Mouse (Mus musculus): Measurements from ENCODE around the gene Dleu7. TPM values are rescaled to one million over a fixed set of nuclear protein-coding genes. Genes with fewer than 3 reads are reported as not detected.
A peak's percentile ranks its signal among the peaks of the same experiment; 100 is the strongest.

The Dleu7 gene
- 0.19 and 0.42 TPM in 2 replicates for polyA plus RNA-seq (2016; fragmentation: Nextera tagmentation; extraction: Ambion mirVana)

- Histone ChIP-seq H3K27me3 (replicated peaks) (peaks cover 27% of the 10 kb centered on the region), H3K9me3 (replicated peaks) (no peaks in the 10 kb centered on the region), H3K4me2 (peak within 1 kb of the TSS; percentile 72), H3K9ac (peak within 1 kb of the TSS; percentile 49; the same call in 1 of the 2 replicates), H3K27ac (no peak within 1 kb of the TSS), H3K36me3 (no peaks in the 10 kb centered on the region), H3K4me1 (peaks cover 10% of the 10 kb centered on the region), H3K4me3 (peak within 1 kb of the TSS; percentile 47)
- no peak for ATAC-seq
- WGBS (ENCODE audit: insufficient replicate concordance) = 2% methylated on average over 60 of the region's 60 CpGs
Measured at GRCm38 (mm10) chr14:62292488-62293339, at the start of gene Dleu7, which contains the start of gene Rnaseh2b. Gene Dleu7 (minus strand): TSS chr14:62293047. Gene Rnaseh2b (plus strand): TSS chr14:62292589.

- ATAC-seq = no peak
- 65% methylated on average over 8 of the region's 8 CpGs for WGBS (ENCODE audit: insufficient replicate concordance)
- H3K4me2 ChIP-seq = peak overlapping the region; percentile 43
Measured at GRCm38 (mm10) chr14:62341887-62342642, 49.2 kb upstream of the Dleu7 start.

GRCm38 (mm10) chr14:62339196-62339595, 46.3 kb upstream of the Dleu7 start:
- H3K9ac ChIP-seq = no peak overlapping the region
- ATAC-seq = peak; percentile 61; the same call in 1 of the 2 replicates

More at GRCm38 (mm10) chr14:62341887-62342642, 49.2 kb upstream of the Dleu7 start:
- Histone ChIP-seq H3K36me3 (peaks cover 18% of the 10 kb centered on the region), H3K4me3 (peak overlapping the region; percentile 8; the same call in 1 of the 2 replicates), H3K27me3 (replicated peaks) (no peaks in the 10 kb centered on the region), H3K27ac (peak overlapping the region; percentile 68; the same call in 1 of the 2 replicates), H3K9ac (no peak overlapping the region), H3K9me3 (replicated peaks) (no peaks in the 10 kb centered on the region), H3K4me1 (peaks cover 60% of the 10 kb centered on the region)

GRCm38 (mm10) chr14:62333909-62334687, 41.3 kb upstream of the Dleu7 start:
- H3K9me3 ChIP-seq (replicated peaks) = no peaks in the 10 kb centered on the region
- H3K4me3 ChIP-seq = peak overlapping the region; percentile 2; the same call in 1 of the 2 replicates
- no peaks in the 10 kb centered on the region for H3K27me3 ChIP-seq (replicated peaks)
- 74% methylated on average over 9 of the region's 9 CpGs for WGBS (ENCODE audit: insufficient replicate concordance)
- ATAC-seq = no peak
- H3K27ac ChIP-seq = no peak overlapping the region; the same call in 1 of the 2 replicates
- peak overlapping the region; percentile 90 for H3K4me2 ChIP-seq
- peak overlapping the region; percentile 89 for H3K9ac ChIP-seq
- H3K4me1 ChIP-seq = peaks cover 70% of the 10 kb centered on the region
- peaks cover 17% of the 10 kb centered on the region for H3K36me3 ChIP-seq

More at GRCm38 (mm10) chr14:62339196-62339595, 46.3 kb upstream of the Dleu7 start:
- no peaks in the 10 kb centered on the region for H3K9me3 ChIP-seq (replicated peaks)
- WGBS (ENCODE audit: insufficient replicate concordance) = 74% methylated on average over 1 of the region's 1 CpGs
- H3K27ac ChIP-seq = no peak overlapping the region
- no peaks in the 10 kb centered on the region for H3K27me3 ChIP-seq (replicated peaks)
- H3K4me2 ChIP-seq = no peak overlapping the region
- H3K4me1 ChIP-seq = peaks cover 76% of the 10 kb centered on the region
- peaks cover 23% of the 10 kb centered on the region for H3K36me3 ChIP-seq
- no peak overlapping the region for H3K4me3 ChIP-seq

GRCm38 (mm10) chr14:62331866-62332619, 39.2 kb upstream of the Dleu7 start:
- under 1% methylated on average over 62 of the region's 62 CpGs for WGBS (ENCODE audit: insufficient replicate concordance)
- Histone ChIP-seq H3K4me3 (peak overlapping the region; percentile 80), H3K4me2 (peak overlapping the region; percentile 90), H3K36me3 (peaks cover 10% of the 10 kb centered on the region; the same call in 1 of the 2 replicates), H3K9ac (peak overlapping the region; percentile 89), H3K4me1 (peaks cover 65% of the 10 kb centered on the region), H3K9me3 (replicated peaks) (no peaks in the 10 kb centered on the region), H3K27ac (peak overlapping the region; percentile 87), H3K27me3 (replicated peaks) (no peaks in the 10 kb centered on the region)
- ATAC-seq = peak; percentile 94

- Histone ChIP-seq H3K27ac (peak overlapping the region; percentile 87), H3K9me3 (replicated peaks) (no peaks in the 10 kb centered on the region), H3K9ac (peak overlapping the region; percentile 89), H3K4me1 (peaks cover 65% of the 10 kb centered on the region), H3K36me3 (peaks cover 8% of the 10 kb centered on the region; the same call in 1 of the 2 replicates), H3K4me2 (peak overlapping the region; percentile 90), H3K27me3 (replicated peaks) (no peaks in the 10 kb centered on the region), H3K4me3 (peak overlapping the region; percentile 80)
- 21% methylated on average over 6 of the region's 6 CpGs for WGBS (ENCODE audit: insufficient replicate concordance)
- ATAC-seq = peak; percentile 52; the same call in 1 of the 2 replicates
Measured at GRCm38 (mm10) chr14:62331457-62331856, 38.6 kb upstream of the Dleu7 start.

GRCm38 (mm10) chr14:62329631-62330030, 36.8 kb upstream of the Dleu7 start:
- H3K9ac ChIP-seq = peak overlapping the region; percentile 24; the same call in 1 of the 2 replicates
- H3K4me2 ChIP-seq = no peak overlapping the region
- WGBS (ENCODE audit: insufficient replicate concordance) = 65% methylated on average over 3 of the region's 3 CpGs
- no peaks in the 10 kb centered on the region for H3K36me3 ChIP-seq
- peaks cover 53% of the 10 kb centered on the region for H3K4me1 ChIP-seq
- no peak for ATAC-seq
- no peaks in the 10 kb centered on the region for H3K9me3 ChIP-seq (replicated peaks)
- no peaks in the 10 kb centered on the region for H3K27me3 ChIP-seq (replicated peaks)
- H3K4me3 ChIP-seq = no peak overlapping the region
- no peak overlapping the region for H3K27ac ChIP-seq

GRCm38 (mm10) chr14:62328606-62329005, 35.8 kb upstream of the Dleu7 start:
- Histone ChIP-seq H3K9me3 (replicated peaks) (no peaks in the 10 kb centered on the region), H3K4me3 (no peak overlapping the region), H3K36me3 (no peaks in the 10 kb centered on the region), H3K9ac (no peak overlapping the region), H3K4me1 (peaks cover 43% of the 10 kb centered on the region), H3K4me2 (no peak overlapping the region), H3K27me3 (replicated peaks) (no peaks in the 10 kb centered on the region), H3K27ac (no peak overlapping the region)
- WGBS (ENCODE audit: insufficient replicate concordance) = 43% methylated on average over 6 of the region's 6 CpGs
- ATAC-seq = no peak

GRCm38 (mm10) chr14:62327171-62327570, 34.3 kb upstream of the Dleu7 start:
- no peaks in the 10 kb centered on the region for H3K9me3 ChIP-seq (replicated peaks)
- WGBS (ENCODE audit: insufficient replicate concordance) = 31% methylated on average over 2 of the region's 2 CpGs
- ATAC-seq = no peak

GRCm38 (mm10) chr14:62326026-62326425, 33.2 kb upstream of the Dleu7 start:
- no peak overlapping the region for H3K27ac ChIP-seq
- no peak overlapping the region for H3K4me3 ChIP-seq
- no peaks in the 10 kb centered on the region for H3K27me3 ChIP-seq (replicated peaks)
- WGBS (ENCODE audit: insufficient replicate concordance) = 63% methylated on average over 3 of the region's 3 CpGs
- H3K9ac ChIP-seq = no peak overlapping the region
- H3K4me1 ChIP-seq = peaks cover 24% of the 10 kb centered on the region
- H3K4me2 ChIP-seq = no peak overlapping the region
- H3K36me3 ChIP-seq = no peaks in the 10 kb centered on the region
- ATAC-seq = no peak
- no peaks in the 10 kb centered on the region for H3K9me3 ChIP-seq (replicated peaks)

More at GRCm38 (mm10) chr14:62327171-62327570, 34.3 kb upstream of the Dleu7 start:
- H3K4me1 ChIP-seq = peaks cover 32% of the 10 kb centered on the region
- H3K27ac ChIP-seq = no peak overlapping the region
- H3K4me2 ChIP-seq = no peak overlapping the region
- H3K36me3 ChIP-seq = no peaks in the 10 kb centered on the region
- H3K9ac ChIP-seq = no peak overlapping the region
- no peaks in the 10 kb centered on the region for H3K27me3 ChIP-seq (replicated peaks)
- no peak overlapping the region for H3K4me3 ChIP-seq
